Mouse (Mus musculus): Measurements from ENCODE around the gene Sipa1l1. TPM values are rescaled to one million over a fixed set of nuclear protein-coding genes. Genes with fewer than 3 reads are reported as not detected.

Gene Sipa1l1
- total and polyA plus RNA-seq, 3 experiments, result 13.6 to 36.7 (median 23.6) TPM

DNA sequence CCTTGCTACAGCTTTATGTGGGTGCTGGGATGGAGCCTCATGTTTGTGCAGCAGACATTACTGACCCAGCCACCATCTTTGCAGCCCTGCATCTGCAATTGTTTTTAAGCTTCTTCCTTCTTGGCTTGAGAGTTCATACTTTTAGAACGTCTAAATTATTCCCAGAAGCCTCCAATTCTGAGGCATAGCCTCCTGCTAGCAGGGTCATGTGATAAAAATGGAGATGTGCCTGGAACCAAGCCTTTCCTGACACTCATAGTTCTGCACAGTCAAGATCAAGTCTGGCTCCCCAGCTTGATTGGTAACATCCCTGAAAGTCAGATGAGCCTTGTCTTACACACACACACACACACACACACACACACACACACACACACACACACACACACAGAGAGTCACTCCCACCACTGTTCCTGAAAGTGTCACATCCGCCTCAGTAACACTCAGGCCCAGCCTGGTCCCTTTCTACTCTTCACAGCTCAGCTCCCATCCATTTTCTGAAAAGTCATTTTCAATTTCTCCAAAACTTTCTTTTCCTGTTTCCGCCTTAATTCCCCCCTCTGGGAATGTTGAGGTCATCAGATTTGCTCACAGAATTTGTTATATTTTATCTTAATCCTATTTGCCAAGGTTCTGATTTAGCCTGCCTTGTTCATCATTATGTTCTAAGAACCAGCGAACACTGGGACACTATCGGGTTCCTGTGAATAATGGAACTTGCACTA, 238.6 kb downstream of the Sipa1l1 start:
- Histone ChIP-seq H3K27me3 (replicated peaks) (no peaks in the 10 kb centered on the region), H3K9me3 (replicated peaks; ENCODE audit: low read length) (peaks cover 3% of the 10 kb centered on the region), H3K4me3 (replicated peaks in 1 of 3; ENCODE audit: low read depth in 2 of 3, low read length in 2 of 3, poor library complexity in 1 of 3) (no peak overlapping the region), H3K4me2 (ENCODE audit: insufficient read depth, low read depth, poor library complexity, severe bottlenecking) (no peak overlapping the region), H3K9ac (ENCODE audit: insufficient read depth, low read depth) (no peak overlapping the region), H3K27ac (ENCODE audit: insufficient read depth, low read depth) (no peak overlapping the region), H3K36me3 (replicated peaks in 1 of 2; ENCODE audit: control insufficient read depth in 1 of 2, insufficient read depth in 1 of 2, low read length in 1 of 2) (peaks cover 9 to 77% of the 10 kb centered on the region in 2 experiments), H3K4me1 (ENCODE audit: control insufficient read depth in 1 of 2, insufficient read depth in 2 of 2) (no peaks in the 10 kb centered on the region), H3K79me2 (replicated peaks; ENCODE audit: control insufficient read depth, extremely low read depth, insufficient read depth, poor library complexity, severe bottlenecking) (no peaks in the 10 kb centered on the region)
- dilution Hi-C loops (cut with MboI; ENCODE audit: extremely low pct_ligation_motif_present, extremely low pct_unique_long_range_greater_than_20kb, low sequenced_read_pairs), result no loop called here
- TF ChIP-seq CHD2 (IDR thresholded peaks at IDR 0.05; ENCODE audit: low read length) (no peak), JUND (conservative IDR thresholded peaks at IDR 0.05; ENCODE audit: low read depth, low read length) (no peak), BHLHE40 (IDR thresholded peaks at IDR 0.05; ENCODE audit: low read depth, low read length) (no peak), MXI1 (IDR thresholded peaks at IDR 0.05; ENCODE audit: low read depth, low read length) (no peak)
- DNase-seq (ENCODE audit: extremely low read depth), result no peak
- in situ Hi-C loops (cut with MboI; ENCODE audit: low pct_ligation_motif_present, low pct_unique_long_range_greater_than_20kb, low sequenced_read_pairs), result no loop called here

- dilution Hi-C loops (cut with MboI; ENCODE audit: extremely low pct_ligation_motif_present, extremely low pct_unique_long_range_greater_than_20kb, low sequenced_read_pairs), result no loop called here
- Histone ChIP-seq H3K27ac (ENCODE audit: insufficient read depth, low read depth) (no peak overlapping the region), H3K9me3 (replicated peaks; ENCODE audit: low read length) (peaks cover 3% of the 10 kb centered on the region), H3K9ac (ENCODE audit: insufficient read depth, low read depth) (no peak overlapping the region), H3K79me2 (replicated peaks; ENCODE audit: control insufficient read depth, extremely low read depth, insufficient read depth, poor library complexity, severe bottlenecking) (no peaks in the 10 kb centered on the region), H3K36me3 (replicated peaks in 1 of 2; ENCODE audit: control insufficient read depth in 1 of 2, insufficient read depth in 1 of 2, low read length in 1 of 2) (peaks cover 5 to 77% of the 10 kb centered on the region in 2 experiments), H3K4me1 (ENCODE audit: control insufficient read depth in 1 of 2, insufficient read depth in 2 of 2) (no peaks in the 10 kb centered on the region), H3K27me3 (replicated peaks) (no peaks in the 10 kb centered on the region), H3K4me2 (ENCODE audit: insufficient read depth, low read depth, poor library complexity, severe bottlenecking) (no peak overlapping the region), H3K4me3 (replicated peaks in 1 of 3; ENCODE audit: low read depth in 2 of 3, low read length in 2 of 3, poor library complexity in 1 of 3) (no peak overlapping the region)
- TF ChIP-seq EP300 (IDR thresholded peaks at IDR 0.05; ENCODE audit: low read length), result no peak
- TF ChIP-seq ELF1 (IDR thresholded peaks at IDR 0.05; ENCODE audit: low read depth, low read length), result no peak
- no peak for TF ChIP-seq IRF4 (IDR thresholded peaks at IDR 0.05; ENCODE audit: low read depth, low read length)
- no peak for DNase-seq (ENCODE audit: extremely low read depth)
- in situ Hi-C loops (cut with MboI; ENCODE audit: low pct_ligation_motif_present, low pct_unique_long_range_greater_than_20kb, low sequenced_read_pairs), result no loop called here
Measured at GRCm38 (mm10) chr12:82408486-82408885, 239.4 kb downstream of the Sipa1l1 start.

DNA sequence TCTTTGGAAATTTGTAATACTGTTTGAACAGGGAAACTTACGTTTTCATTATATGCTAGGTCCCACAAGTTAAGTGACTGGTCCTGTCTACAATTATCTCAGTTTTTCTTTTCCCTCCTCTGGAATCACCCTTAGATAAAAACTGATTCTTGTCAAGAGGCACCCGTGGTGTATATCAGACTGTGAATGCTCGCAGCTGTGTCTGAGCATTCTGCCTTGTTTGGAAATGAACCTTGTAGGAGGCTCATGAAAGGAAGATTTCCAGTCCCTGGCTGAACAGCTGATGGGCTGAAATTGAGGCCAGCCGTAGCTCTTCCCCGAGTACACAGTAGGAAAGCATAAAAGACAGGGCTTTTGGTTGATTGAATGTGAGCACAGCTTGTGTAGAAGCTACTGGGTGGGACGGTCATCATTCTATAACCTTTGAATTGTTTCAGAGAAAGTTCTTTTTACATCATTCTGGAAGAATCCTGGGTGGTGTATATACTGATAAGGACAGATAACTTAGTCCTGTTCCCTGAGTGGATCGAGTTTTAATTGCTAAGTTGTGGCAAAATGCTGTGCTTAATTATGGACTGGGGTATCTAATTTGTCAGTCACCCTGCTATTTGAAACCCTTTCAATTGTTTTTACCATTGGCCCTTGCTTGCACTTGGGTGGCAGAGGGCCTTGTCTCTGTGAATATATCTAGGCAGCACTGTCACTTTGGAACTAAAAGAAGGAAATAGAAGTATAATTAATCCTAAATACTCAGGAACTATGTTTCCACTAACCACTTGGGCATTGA, 240.8 kb downstream of the Sipa1l1 start:
- no peak overlapping the region for H3K27ac ChIP-seq (ENCODE audit: insufficient read depth, low read depth)
- dilution Hi-C loops (cut with MboI; ENCODE audit: extremely low pct_ligation_motif_present, extremely low pct_unique_long_range_greater_than_20kb, low sequenced_read_pairs), result no loop called here
- H3K27me3 ChIP-seq (replicated peaks), result no peaks in the 10 kb centered on the region
- H3K4me2 ChIP-seq (ENCODE audit: insufficient read depth, low read depth, poor library complexity, severe bottlenecking), result no peak overlapping the region
- H3K36me3 ChIP-seq (replicated peaks in 1 of 2; ENCODE audit: control insufficient read depth in 1 of 2, insufficient read depth in 1 of 2, low read length in 1 of 2), result peaks cover 0 to 76% of the 10 kb centered on the region in 2 experiments
- H3K4me3 ChIP-seq (replicated peaks in 1 of 3; ENCODE audit: low read depth in 2 of 3, low read length in 2 of 3, poor library complexity in 1 of 3), result no peak overlapping the region
- no peak for TF ChIP-seq EP300 (IDR thresholded peaks at IDR 0.05; ENCODE audit: low read length)
- TF ChIP-seq JUND (conservative IDR thresholded peaks at IDR 0.05; ENCODE audit: low read depth, low read length), result no peak
- no peak for TF ChIP-seq MYC (IDR thresholded peaks at IDR 0.05; ENCODE audit: low read depth, low read length)
- no peak for TF ChIP-seq TCF12 (IDR thresholded peaks at IDR 0.05; ENCODE audit: low read depth, low read length)
- TF ChIP-seq POLR2A (IDR thresholded peaks at IDR 0.05; ENCODE audit: low read depth, low read length), result no peak
- in situ Hi-C loops (cut with MboI; ENCODE audit: low pct_ligation_motif_present, low pct_unique_long_range_greater_than_20kb, low sequenced_read_pairs), result no loop called here
- H3K9me3 ChIP-seq (replicated peaks; ENCODE audit: low read length), result peaks cover 3% of the 10 kb centered on the region
- H3K9ac ChIP-seq (ENCODE audit: insufficient read depth, low read depth), result no peak overlapping the region
- no peak for DNase-seq (ENCODE audit: extremely low read depth)
- H3K79me2 ChIP-seq (replicated peaks; ENCODE audit: control insufficient read depth, extremely low read depth, insufficient read depth, poor library complexity, severe bottlenecking), result no peaks in the 10 kb centered on the region
- H3K4me1 ChIP-seq (ENCODE audit: control insufficient read depth in 1 of 2, insufficient read depth in 2 of 2), result no peaks in the 10 kb centered on the region
